Mouse (Mus musculus): ENCODE data around the gene Bglap3. TPM values are rescaled to one million over a fixed set of nuclear protein-coding genes. Genes with fewer than 3 reads are reported as not detected.
A peak's percentile ranks its signal among the peaks of the same experiment; 100 is the strongest.
"Not testable (repeated sequence)": the region's sequence is repeated elsewhere in the genome, so short reads cannot be mapped to it uniquely, and the experiment has no call there.

The Bglap3 gene
- polyA plus RNA-seq, 1 experiment: 1.0 TPM

DNA sequence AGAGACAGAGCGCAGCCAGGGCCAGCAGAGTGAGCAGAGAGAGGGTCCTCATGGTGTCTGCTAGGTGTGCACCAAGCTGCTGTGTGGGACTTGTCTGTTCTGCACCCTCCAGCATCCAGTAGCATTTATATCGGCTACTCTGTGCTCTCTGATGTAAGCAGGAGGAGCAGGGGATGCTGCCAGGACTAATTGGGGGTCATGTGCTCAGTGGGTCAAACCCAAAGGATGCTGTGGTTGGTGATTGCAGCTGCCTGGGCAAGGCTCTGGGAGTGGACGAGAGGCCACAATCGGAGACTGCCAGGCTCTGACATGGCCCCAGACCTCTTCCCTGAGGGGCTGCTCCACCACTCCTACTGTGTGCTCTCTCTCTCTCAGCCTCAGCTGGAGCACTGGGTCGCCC is 6.1 kb upstream of the Bglap3 start, which contains the start of gene Bglap2:
Bglap2 (minus strand) TSS at position 101 of the 400 bp plus-strand sequence.
- not testable (repeated sequence) for H3K36me3 ChIP-seq (ENCODE audit: control insufficient read depth, insufficient read depth, low read length, poor library complexity, severe bottlenecking); H3K9me3 ChIP-seq (replicated peaks; ENCODE audit: control insufficient read depth, insufficient read depth, low read length, poor library complexity, severe bottlenecking); H3K27ac ChIP-seq (ENCODE audit: insufficient read depth, low read length); H3K9ac ChIP-seq (ENCODE audit: low read depth, poor library complexity, severe bottlenecking); H3K4me3 ChIP-seq (ENCODE audit: low read depth, low read length); H3K4me1 ChIP-seq (ENCODE audit: control insufficient read depth, insufficient read depth, low read length); H3K27me3 ChIP-seq (ENCODE audit: control insufficient read depth, insufficient read depth, low read length, poor library complexity, severe bottlenecking)

DNA sequence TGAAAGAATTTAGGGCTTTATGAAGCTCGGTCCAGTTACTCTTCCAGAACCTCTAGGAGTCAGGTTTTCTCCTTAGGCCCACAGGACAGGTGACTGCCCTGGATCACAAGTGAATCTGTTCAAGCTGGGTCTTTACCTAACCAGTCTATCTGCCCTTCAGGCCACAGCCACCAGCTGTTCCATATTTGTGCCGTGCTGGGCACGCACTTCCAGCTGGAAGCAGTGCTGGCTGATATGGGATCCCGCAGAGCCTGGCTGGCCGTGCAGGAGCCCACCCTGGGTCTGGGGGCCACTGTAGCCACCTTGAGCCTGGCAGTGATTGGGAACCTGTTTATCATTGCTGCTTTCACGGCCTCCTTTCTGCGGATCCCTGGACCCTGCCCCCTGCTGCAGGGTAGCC is 4.1 kb upstream of the Bglap3 start:
- not testable (repeated sequence) for H3K27ac ChIP-seq (ENCODE audit: insufficient read depth, low read length); H3K9me3 ChIP-seq (replicated peaks; ENCODE audit: control insufficient read depth, insufficient read depth, low read length, poor library complexity, severe bottlenecking); H3K4me1 ChIP-seq (ENCODE audit: control insufficient read depth, insufficient read depth, low read length); H3K27me3 ChIP-seq (ENCODE audit: control insufficient read depth, insufficient read depth, low read length, poor library complexity, severe bottlenecking); H3K36me3 ChIP-seq (ENCODE audit: control insufficient read depth, insufficient read depth, low read length, poor library complexity, severe bottlenecking); H3K4me3 ChIP-seq (ENCODE audit: low read depth, low read length); H3K9ac ChIP-seq (ENCODE audit: low read depth, poor library complexity, severe bottlenecking)

DNA sequence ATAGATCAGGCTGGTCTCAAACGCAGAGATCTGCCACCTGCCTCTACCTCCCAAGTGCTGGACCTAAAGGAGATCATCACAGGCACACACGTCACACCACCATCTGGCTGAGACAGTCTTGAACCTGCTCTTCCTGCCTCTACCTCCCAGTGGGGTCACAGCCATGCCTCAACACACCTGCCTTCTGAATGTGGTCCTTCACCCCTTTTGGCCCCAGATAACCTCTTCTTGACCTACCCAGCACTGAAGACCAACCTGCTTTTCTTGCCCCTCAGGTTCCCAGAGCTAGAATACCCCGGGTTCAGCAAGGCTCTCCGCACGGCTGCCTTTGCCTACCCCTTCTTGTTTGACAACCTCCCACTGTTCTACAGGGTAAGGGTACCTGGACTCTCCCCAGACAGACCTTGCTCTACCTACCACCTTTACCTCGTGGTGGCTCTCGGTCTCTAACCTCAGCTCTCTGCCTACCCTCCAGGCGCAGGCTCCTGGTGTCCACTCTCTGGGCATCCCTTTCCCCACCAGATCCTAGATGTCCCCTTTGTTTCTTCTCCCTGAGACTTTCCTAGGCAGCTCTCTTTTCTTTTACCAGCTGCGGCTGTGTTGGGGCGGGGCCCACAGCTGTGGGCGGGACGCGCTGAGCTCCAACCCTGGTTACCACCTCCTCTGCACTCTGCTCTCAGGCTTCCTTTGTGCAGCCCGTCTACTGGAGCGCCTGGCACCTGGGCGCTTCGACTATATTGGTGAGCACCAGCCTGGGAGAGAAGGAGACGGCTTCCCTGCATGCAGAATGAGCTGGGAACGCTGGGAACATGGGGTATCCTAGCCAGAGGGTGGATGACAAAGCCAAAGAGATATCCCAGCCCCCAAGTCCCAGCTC is 3.4 kb upstream of the Bglap3 start:
- H3K9ac ChIP-seq (ENCODE audit: low read depth, poor library complexity, severe bottlenecking); H3K9me3 ChIP-seq (replicated peaks; ENCODE audit: control insufficient read depth, insufficient read depth, low read length, poor library complexity, severe bottlenecking); H3K4me1 ChIP-seq (ENCODE audit: control insufficient read depth, insufficient read depth, low read length); H3K4me3 ChIP-seq (ENCODE audit: low read depth, low read length); H3K27ac ChIP-seq (ENCODE audit: insufficient read depth, low read length); H3K27me3 ChIP-seq (ENCODE audit: control insufficient read depth, insufficient read depth, low read length, poor library complexity, severe bottlenecking); H3K36me3 ChIP-seq (ENCODE audit: control insufficient read depth, insufficient read depth, low read length, poor library complexity, severe bottlenecking): not testable (repeated sequence)

DNA sequence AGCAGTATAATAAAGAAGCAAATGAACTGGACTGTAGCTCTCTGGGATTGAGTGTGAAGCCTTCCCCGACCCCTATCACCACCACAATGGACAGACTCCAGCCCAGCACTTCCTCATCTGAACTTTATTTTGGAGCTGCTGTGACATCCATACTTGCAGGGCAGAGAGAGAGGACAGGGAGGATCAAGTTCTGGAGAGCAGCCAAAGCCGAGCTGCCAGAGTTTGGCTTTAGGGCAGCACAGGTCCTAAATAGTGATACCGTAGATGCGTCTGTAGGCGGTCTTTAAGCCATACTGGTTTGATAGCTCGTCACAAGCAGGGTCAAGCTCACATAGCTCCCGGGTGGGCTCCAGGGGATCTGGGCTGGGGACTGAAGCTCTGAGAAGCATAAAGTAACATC is 4.0 kb downstream of the Bglap3 start:
- not testable (repeated sequence) for H3K9ac ChIP-seq (ENCODE audit: low read depth, poor library complexity, severe bottlenecking)

DNA sequence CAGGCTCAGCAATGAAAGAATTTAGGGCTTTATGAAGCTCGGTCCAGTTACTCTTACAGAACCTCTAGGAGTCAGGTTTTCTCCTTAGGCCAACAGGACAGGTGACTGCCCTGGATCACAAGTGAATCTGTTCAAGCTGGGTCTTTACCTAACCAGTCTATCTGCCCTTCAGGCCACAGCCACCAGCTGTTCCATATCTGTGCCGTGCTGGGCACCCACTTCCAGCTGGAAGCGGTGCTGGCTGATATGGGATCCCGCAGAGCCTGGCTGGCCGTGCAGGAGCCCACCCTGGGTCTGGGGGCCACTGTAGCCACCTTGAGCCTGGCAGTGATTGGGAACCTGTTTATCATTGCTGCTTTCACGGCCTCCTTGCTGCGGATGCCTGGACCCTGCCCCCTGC is 5.0 kb downstream of the Bglap3 start:
- H3K9ac ChIP-seq (ENCODE audit: low read depth, poor library complexity, severe bottlenecking); H3K36me3 ChIP-seq (ENCODE audit: control insufficient read depth, insufficient read depth, low read length, poor library complexity, severe bottlenecking); H3K27me3 ChIP-seq (ENCODE audit: control insufficient read depth, insufficient read depth, low read length, poor library complexity, severe bottlenecking); H3K4me1 ChIP-seq (ENCODE audit: control insufficient read depth, insufficient read depth, low read length); H3K27ac ChIP-seq (ENCODE audit: insufficient read depth, low read length); H3K4me3 ChIP-seq (ENCODE audit: low read depth, low read length): not testable (repeated sequence)
- H3K9me3 ChIP-seq (replicated peaks; ENCODE audit: control insufficient read depth, insufficient read depth, low read length, poor library complexity, severe bottlenecking): peaks cover 12% of the 10 kb centered on the region

More for the DNA sequence above, 4.0 kb downstream of the Bglap3 start:
- peaks cover 12% of the 10 kb centered on the region for H3K9me3 ChIP-seq (replicated peaks; ENCODE audit: control insufficient read depth, insufficient read depth, low read length, poor library complexity, severe bottlenecking)
- not testable (repeated sequence) for H3K36me3 ChIP-seq (ENCODE audit: control insufficient read depth, insufficient read depth, low read length, poor library complexity, severe bottlenecking); H3K4me3 ChIP-seq (ENCODE audit: low read depth, low read length); H3K27me3 ChIP-seq (ENCODE audit: control insufficient read depth, insufficient read depth, low read length, poor library complexity, severe bottlenecking); H3K4me1 ChIP-seq (ENCODE audit: control insufficient read depth, insufficient read depth, low read length); H3K27ac ChIP-seq (ENCODE audit: insufficient read depth, low read length)

DNA sequence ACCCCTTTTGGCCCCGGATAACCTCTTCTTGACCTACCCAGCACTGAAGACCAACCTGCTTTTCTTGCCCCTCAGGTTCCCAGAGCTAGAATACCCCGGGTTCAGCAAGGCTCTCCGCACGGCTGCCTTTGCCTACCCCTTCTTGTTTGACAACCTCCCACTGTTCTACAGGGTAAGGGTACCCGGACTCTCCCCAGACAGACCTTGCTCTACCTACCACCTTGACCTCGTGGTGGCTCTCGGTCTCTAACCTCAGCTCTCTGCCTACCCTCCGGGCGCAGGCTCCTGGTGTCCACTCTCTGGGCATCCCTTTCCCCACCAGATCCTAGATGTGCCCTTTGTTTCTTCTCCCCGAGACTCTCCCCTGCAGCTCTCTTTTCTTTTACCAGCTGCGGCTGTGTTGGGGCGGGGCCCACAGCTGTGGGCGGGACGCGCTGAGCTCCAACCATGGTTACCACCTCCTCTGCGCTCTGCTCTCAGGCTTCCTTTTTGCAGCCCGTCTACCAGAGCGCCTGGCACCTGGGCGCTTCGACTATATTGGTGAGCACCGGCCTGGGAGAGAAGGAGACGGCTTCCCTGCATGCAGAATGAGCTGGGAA is 5.6 kb downstream of the Bglap3 start:
- not testable (repeated sequence) for H3K27me3 ChIP-seq (ENCODE audit: control insufficient read depth, insufficient read depth, low read length, poor library complexity, severe bottlenecking); H3K9ac ChIP-seq (ENCODE audit: low read depth, poor library complexity, severe bottlenecking); H3K4me3 ChIP-seq (ENCODE audit: low read depth, low read length); H3K4me1 ChIP-seq (ENCODE audit: control insufficient read depth, insufficient read depth, low read length); H3K36me3 ChIP-seq (ENCODE audit: control insufficient read depth, insufficient read depth, low read length, poor library complexity, severe bottlenecking); H3K27ac ChIP-seq (ENCODE audit: insufficient read depth, low read length)
- peaks cover 12% of the 10 kb centered on the region for H3K9me3 ChIP-seq (replicated peaks; ENCODE audit: control insufficient read depth, insufficient read depth, low read length, poor library complexity, severe bottlenecking)

DNA sequence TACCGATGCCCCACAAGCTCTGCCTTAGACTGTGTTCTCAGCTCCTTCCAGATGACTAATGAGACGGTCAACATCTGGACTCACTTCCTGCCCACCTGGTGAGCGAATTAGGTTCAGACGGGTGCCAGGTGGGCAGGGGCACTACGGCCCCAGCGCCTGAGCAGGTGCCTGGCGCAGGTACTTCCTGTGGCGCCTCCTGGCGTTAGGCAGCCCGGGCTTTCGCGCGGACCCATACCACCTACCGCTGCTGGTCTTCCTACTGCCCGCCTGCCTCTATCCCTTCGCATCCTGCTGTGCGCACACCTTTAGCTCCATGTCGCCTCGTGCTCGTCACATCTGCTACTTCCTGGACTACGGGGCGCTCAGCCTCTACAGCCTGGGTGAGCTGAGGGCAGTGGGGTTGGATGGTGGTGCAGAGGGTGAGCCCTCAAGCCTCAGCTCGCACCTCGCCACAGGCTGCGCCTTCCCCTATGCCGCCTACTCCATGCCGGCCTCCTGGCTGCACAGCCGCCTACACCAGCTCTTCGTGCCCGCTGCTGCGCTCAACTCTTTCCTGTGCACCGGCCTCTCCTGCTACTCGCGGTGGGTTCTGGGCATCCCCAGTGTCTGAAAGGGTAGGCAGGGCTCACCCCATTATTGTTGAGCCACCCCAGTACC is 6.7 kb downstream of the Bglap3 start:
- Histone ChIP-seq H3K36me3 (ENCODE audit: control insufficient read depth, insufficient read depth, low read length, poor library complexity, severe bottlenecking) (peaks cover 5% of the 10 kb centered on the region), H3K9ac (ENCODE audit: low read depth, poor library complexity, severe bottlenecking) (no peak overlapping the region), H3K27ac (ENCODE audit: insufficient read depth, low read length) (no peak overlapping the region), H3K27me3 (ENCODE audit: control insufficient read depth, insufficient read depth, low read length, poor library complexity, severe bottlenecking) (no peaks in the 10 kb centered on the region), H3K4me1 (ENCODE audit: control insufficient read depth, insufficient read depth, low read length) (peaks cover 3% of the 10 kb centered on the region), H3K4me3 (ENCODE audit: low read depth, low read length) (peak overlapping the region; percentile 29), H3K9me3 (replicated peaks; ENCODE audit: control insufficient read depth, insufficient read depth, low read length, poor library complexity, severe bottlenecking) (peaks cover 8% of the 10 kb centered on the region)
- peak; percentile 23 for TF ChIP-seq CTCF (IDR thresholded peaks at IDR 0.05; ENCODE audit: low read depth, low read length)
- no peak for TF ChIP-seq POLR2A (IDR thresholded peaks at IDR 0.05; ENCODE audit: insufficient read depth, low read length)
- no peak for TF ChIP-seq EP300 (IDR thresholded peaks at IDR 0.05; ENCODE audit: insufficient read depth, low read depth, low read length)

Data from ES-Bruce4 (cell line).